Mouse (Mus musculus) forebrain, embryonic 11.5 days (tissue): ENCODE results near the gene Rbbp9. TPM values are rescaled to one million over a fixed set of nuclear protein-coding genes. Genes with fewer than 3 reads are reported as not detected.
A peak's percentile ranks its signal among the peaks of the same experiment; 100 is the strongest.

ENCODE experiments used
- ATAC-seq: fragments of 200-750 bp; cut with Nextera tagmentation; replicated peaks from 2 replicates; pipeline ENCODE4 v1.8.0; 2017; ENCODE audit warnings: moderate TSS enrichment; ENCODE audit not compliant: low FRiP score
- DNase-seq: peaks from one replicate; pipeline ENCODE4 v3.0.0-alpha.2; 2017; ENCODE audit warnings: low spot score
- H3K27ac ChIP-seq: fragments of 300-500 bp; sonication (generic); 2 replicates; pipeline ENCODE4 v1.5.1; 2014; ENCODE audit warnings: low read depth, low read length
- H3K27me3 ChIP-seq: fragments of 300-500 bp; sonication (generic); 2 replicates; pipeline ENCODE4 v1.6.1; 2014; ENCODE audit warnings: mild to moderate bottlenecking, low read length, mixed read lengths; ENCODE audit not compliant: control insufficient read depth, insufficient read depth
- H3K36me3 ChIP-seq: fragments of 300-500 bp; sonication (generic); 2 replicates; pipeline ENCODE4 v1.6.1; 2014; ENCODE audit warnings: mild to moderate bottlenecking, low read length, moderate library complexity, mixed read lengths; ENCODE audit not compliant: control insufficient read depth, insufficient read depth
- H3K4me1 ChIP-seq: fragments of 300-500 bp; sonication (generic); replicated peaks from 2 replicates; pipeline ENCODE4 v1.6.1; 2014; ENCODE audit warnings: low read length, mixed read lengths; ENCODE audit not compliant: control insufficient read depth, insufficient read depth
- H3K4me2 ChIP-seq: fragments of 300-500 bp; sonication (generic); 2 replicates; pipeline ENCODE4 v1.6.1; 2014; ENCODE audit warnings: low read depth, mild to moderate bottlenecking, low read length, moderate library complexity, mixed read lengths; ENCODE audit not compliant: severe bottlenecking
- H3K4me3 ChIP-seq: fragments of 300-500 bp; sonication (generic); 2 replicates; pipeline ENCODE4 v1.5.1; 2014; ENCODE audit warnings: low read depth, low read length
- H3K9ac ChIP-seq: fragments of 300-500 bp; sonication (generic); 2 replicates; pipeline ENCODE4 v1.6.1; 2014; ENCODE audit warnings: low read length
- H3K9me3 ChIP-seq: fragments of 300-500 bp; sonication (generic); 2 replicates; pipeline ENCODE4 v1.6.1; 2016; ENCODE audit warnings: low read length, mixed read lengths; ENCODE audit not compliant: control insufficient read depth
- WGBS: fragments of 180-500 bp; shearing (Covaris S2); extraction: QIAGEN DNeasy Blood & Tissue Kit; methylation state at CpG from one replicate; pipeline ENCODE4 v1.1.7; 2014; 5-methylcytosine and 5-hydroxymethylcytosine counted together
- polyA plus RNA-seq: library from polyadenylated mRNA; unstranded; fragments of >200 nt; fragmentation: Nextera tagmentation; extraction: Ambion mirVana; gene quantifications from 2 replicates; pipeline ENCODE4 v1.2.1, GENCODE M21; 2014

The Rbbp9 gene
- polyA plus RNA-seq, 1 experiment from 2014 or later: 65.0 TPM

- H3K36me3 ChIP-seq: no peaks in the 10 kb centered on the region
- no peak overlapping the region for H3K27ac ChIP-seq
- no peaks in the 10 kb centered on the region for H3K4me1 ChIP-seq
- H3K4me3 ChIP-seq: no peak overlapping the region
- no peak for DNase-seq
- no peak overlapping the region for H3K4me2 ChIP-seq
- H3K9ac ChIP-seq: no peak overlapping the region
- no peaks in the 10 kb centered on the region for H3K9me3 ChIP-seq
- H3K27me3 ChIP-seq: no peaks in the 10 kb centered on the region
- no peak for ATAC-seq
- 97% methylated on average over 3 of the region's 3 CpGs for WGBS
Observed at GRCm38 (mm10) chr2:144553905-144554304, 3.2 kb upstream of the Rbbp9 start.

- Histone ChIP-seq H3K36me3 (peaks cover 4% of the 10 kb centered on the region; the same call in 1 of the 2 replicates), H3K4me1 (no peaks in the 10 kb centered on the region), H3K27ac (no peak overlapping the region), H3K4me3 (no peak overlapping the region), H3K9me3 (no peaks in the 10 kb centered on the region), H3K27me3 (no peaks in the 10 kb centered on the region), H3K4me2 (no peak overlapping the region), H3K9ac (no peak overlapping the region)
- 70% methylated on average over 4 of the region's 4 CpGs for WGBS
- ATAC-seq (no peak), DNase-seq (no peak)
Observed at GRCm38 (mm10) chr2:144547559-144547958, 3.1 kb downstream of the Rbbp9 start.

GRCm38 (mm10) chr2:144545481-144545880 is 5.2 kb downstream of the Rbbp9 start:
- peaks cover 4% of the 10 kb centered on the region; the same call in 1 of the 2 replicates for H3K36me3 ChIP-seq
- no peaks in the 10 kb centered on the region for H3K9me3 ChIP-seq
- no peak for DNase-seq
- H3K27me3 ChIP-seq: no peaks in the 10 kb centered on the region
- H3K4me2 ChIP-seq: no peak overlapping the region
- H3K4me3 ChIP-seq: no peak overlapping the region
- no peak overlapping the region for H3K9ac ChIP-seq
- 74% methylated on average over 1 of the region's 1 CpGs for WGBS
- no peak for ATAC-seq
- no peak overlapping the region for H3K27ac ChIP-seq
- no peaks in the 10 kb centered on the region for H3K4me1 ChIP-seq

GRCm38 (mm10) chr2:144545061-144545460 is 5.6 kb downstream of the Rbbp9 start:
- no peak overlapping the region for H3K9ac ChIP-seq
- H3K4me3 ChIP-seq: no peak overlapping the region
- WGBS: 91% methylated on average over 2 of the region's 2 CpGs
- no peaks in the 10 kb centered on the region for H3K4me1 ChIP-seq
- H3K9me3 ChIP-seq: no peaks in the 10 kb centered on the region
- H3K27me3 ChIP-seq: no peaks in the 10 kb centered on the region
- no peak overlapping the region for H3K4me2 ChIP-seq
- no peak overlapping the region for H3K27ac ChIP-seq
- ATAC-seq (no peak), DNase-seq (no peak)
- peaks cover 4% of the 10 kb centered on the region; the same call in 1 of the 2 replicates for H3K36me3 ChIP-seq

- ATAC-seq: no peak
- no peaks in the 10 kb centered on the region for H3K4me1 ChIP-seq
- no peak overlapping the region for H3K9ac ChIP-seq
- H3K36me3 ChIP-seq: peaks cover 4% of the 10 kb centered on the region; the same call in 1 of the 2 replicates
- 92% methylated on average over 6 of the region's 6 CpGs for WGBS
- no peak overlapping the region for H3K4me3 ChIP-seq
- H3K4me2 ChIP-seq: no peak overlapping the region
- H3K27me3 ChIP-seq: no peaks in the 10 kb centered on the region
- no peak overlapping the region for H3K27ac ChIP-seq
- no peaks in the 10 kb centered on the region for H3K9me3 ChIP-seq
- DNase-seq: no peak
Observed at GRCm38 (mm10) chr2:144544630-144545029, 6.0 kb downstream of the Rbbp9 start.

- H3K4me3 ChIP-seq: no peak overlapping the region
- ATAC-seq (no peak), DNase-seq (no peak)
- H3K4me2 ChIP-seq: no peak overlapping the region
- peaks cover 4% of the 10 kb centered on the region; the same call in 1 of the 2 replicates for H3K36me3 ChIP-seq
- no peak overlapping the region for H3K27ac ChIP-seq
- no peaks in the 10 kb centered on the region for H3K9me3 ChIP-seq
- no peak overlapping the region for H3K9ac ChIP-seq
- 93% methylated on average over 6 of the region's 6 CpGs for WGBS
- no peaks in the 10 kb centered on the region for H3K4me1 ChIP-seq
- H3K27me3 ChIP-seq: no peaks in the 10 kb centered on the region
Observed at GRCm38 (mm10) chr2:144543670-144544069, 7.0 kb downstream of the Rbbp9 start.

- peaks cover 4% of the 10 kb centered on the region; the same call in 1 of the 2 replicates for H3K36me3 ChIP-seq
- no peak overlapping the region for H3K4me3 ChIP-seq
- H3K9ac ChIP-seq: no peak overlapping the region
- H3K27me3 ChIP-seq: no peaks in the 10 kb centered on the region
- H3K4me1 ChIP-seq: no peaks in the 10 kb centered on the region
- H3K27ac ChIP-seq: no peak overlapping the region
- no peak overlapping the region for H3K4me2 ChIP-seq
- no peaks in the 10 kb centered on the region for H3K9me3 ChIP-seq
- ATAC-seq: no peak
- 92% methylated on average over 4 of the region's 4 CpGs for WGBS
- no peak for DNase-seq
Observed at GRCm38 (mm10) chr2:144541246-144541645, 9.4 kb downstream of the Rbbp9 start.

- H3K9me3 ChIP-seq: no peaks in the 10 kb centered on the region
- no peak overlapping the region for H3K4me2 ChIP-seq
- H3K27ac ChIP-seq: no peak overlapping the region
- peaks cover 14% of the 10 kb centered on the region for H3K36me3 ChIP-seq
- WGBS: 92% methylated on average over 7 of the region's 7 CpGs
- H3K9ac ChIP-seq: no peak overlapping the region
- no peaks in the 10 kb centered on the region for H3K27me3 ChIP-seq
- no peak overlapping the region for H3K4me3 ChIP-seq
- ATAC-seq (no peak), DNase-seq (no peak)
- H3K4me1 ChIP-seq: no peaks in the 10 kb centered on the region
Observed at GRCm38 (mm10) chr2:144537123-144537522, 13.5 kb downstream of the Rbbp9 start.

GRCm38 (mm10) chr2:144527821-144528174 is 22.9 kb downstream of the Rbbp9 start:
- H3K27ac ChIP-seq: peak overlapping the region; percentile 89
- peaks cover 3% of the 10 kb centered on the region; the same call in 1 of the 2 replicates for H3K4me1 ChIP-seq
- H3K27me3 ChIP-seq: no peaks in the 10 kb centered on the region
- H3K9me3 ChIP-seq: no peaks in the 10 kb centered on the region
- peak; percentile 61 for ATAC-seq
- peak overlapping the region; percentile 50 for H3K4me2 ChIP-seq
- no peak for DNase-seq
- no peaks in the 10 kb centered on the region; the same call in 1 of the 2 replicates for H3K36me3 ChIP-seq
- WGBS: 0% methylated on average over 25 of the region's 25 CpGs
- peak overlapping the region; percentile 90 for H3K4me3 ChIP-seq
- peak overlapping the region; percentile 82 for H3K9ac ChIP-seq
